Mouse (Mus musculus) liver, embryonic 14.5 days (tissue): ENCODE results near the gene Fbxl12.

Source experiments
- CTCF ChIP-seq: IDR thresholded peaks from 2 replicates; pipeline ENCODE4 v1.5.1; 2016; ENCODE audit warnings: antibody characterized with exemption, low read depth, control low read depth
- EP300 ChIP-seq: IDR thresholded peaks from 2 replicates; pipeline ENCODE4 v1.6.1; 2016; ENCODE audit warnings: antibody characterized with exemption, low read depth

DNA sequence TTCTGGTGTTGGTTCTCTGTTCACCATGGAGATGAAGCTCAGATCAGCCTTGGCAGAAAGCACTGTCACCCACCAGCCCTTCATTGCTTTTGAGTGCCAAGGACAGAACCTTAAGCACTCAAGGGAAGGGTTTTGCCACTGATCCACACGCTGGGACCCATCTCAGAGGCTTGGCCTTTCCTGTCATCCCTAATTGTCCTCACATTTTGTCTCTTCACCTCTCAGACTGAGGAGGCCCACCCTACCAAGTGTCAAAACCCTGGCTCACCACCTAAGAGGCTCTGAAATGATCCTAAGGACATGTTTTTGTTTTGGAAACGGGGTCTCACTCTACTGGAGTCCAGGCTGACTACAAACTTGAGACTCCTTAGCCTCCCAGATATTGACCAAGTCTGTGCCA is 7.8 kb downstream of the Fbxl12 start:
- no peak for TF ChIP-seq CTCF
- no peak for TF ChIP-seq EP300
